20 mouse cellular contexts compared by ENCODE assay signal in genomic region chr5:122452194-122452593, GRCm38 (mm10). TPM values are rescaled to one million over a fixed set of nuclear protein-coding genes. Genes with fewer than 3 reads are reported as not detected.
A peak's percentile ranks its signal among the peaks of the same experiment; 100 is the strongest.
DNase-seq lines count a peak whose midpoint lies in the region; ATAC-seq and TF ChIP-seq lines count a peak whose summit lies in the region.
"Had no signal": no experiment of that assay in that cellular context is flagged by ENCODE, and none has a peak within 500 bp of the region (broad histone marks: within the 10 kb centered on the region; RNA-seq: fewer than 3 reads in every experiment).

No protein-coding gene starts in this region.

- peaks cover 39% of the 10 kb centered on the region for H3K36me3 ChIP-seq in heart, embryonic 11.5 days (ENCODE audit: control insufficient read depth, insufficient read depth, low read length)
- peaks cover 68% of the 10 kb centered on the region for H3K36me3 ChIP-seq in kidney, embryonic 15.5 days
- H3K36me3 ChIP-seq in CH12.LX (replicated peaks in 1 of 2; ENCODE audit: control insufficient read depth in 1 of 2, insufficient read depth in 1 of 2, low read length in 1 of 2) = peaks cover 46 to 88% of the 10 kb centered on the region in 2 experiments

- DNase-seq in heart, adult 11 months = no peak
- DNase-seq in kidney, postnatal 4 days = no peak
- DNase-seq in CH12.LX (ENCODE audit: extremely low read depth) = no peak
- DNase-seq in right cerebral cortex, postnatal 14 days = no peak
- DNase-seq: adrenal gland, adult 8-10 months; cerebellum, adult 9-10 months; gastrocnemius, postnatal 10 days; liver; lung, adult 2 months; retina, postnatal 1 day; right cerebral cortex, postnatal 4 days had no signal

- TF ChIP-seq EP300 in CH12.LX (IDR thresholded peaks at IDR 0.05; ENCODE audit: low read length) = no peak

- in situ Hi-C loops in CH12.LX (cut with MboI; ENCODE audit: low pct_ligation_motif_present, low pct_unique_long_range_greater_than_20kb, low sequenced_read_pairs) = no loop called here

- H3K4me3 ChIP-seq in heart, embryonic 11.5 days (ENCODE audit: low read depth, low read length) = no peak overlapping the region
- H3K4me3 ChIP-seq in kidney, embryonic 15.5 days (replicated peaks) = no peak overlapping the region
- no peak overlapping the region for H3K4me3 ChIP-seq in CH12.LX (replicated peaks in 1 of 3; ENCODE audit: low read depth in 2 of 3, low read length in 2 of 3, poor library complexity in 1 of 3)
- H3K4me3 ChIP-seq in cortical plate, adult 2 months (ENCODE audit: insufficient read depth, low read length) = no peak overlapping the region
- H3K4me3 ChIP-seq: forebrain, embryonic 12.5 days; midbrain, embryonic 10.5 days had no signal

- H3K79me2 ChIP-seq in CH12.LX (replicated peaks; ENCODE audit: control insufficient read depth, extremely low read depth, insufficient read depth, poor library complexity, severe bottlenecking) = no peaks in the 10 kb centered on the region

- WGBS in heart, embryonic 11.5 days (ENCODE audit: insufficient replicate concordance) = 70% methylated on average over 7 of the region's 7 CpGs
- WGBS in kidney, embryonic 15.5 days = 76% methylated on average over 7 of the region's 7 CpGs

- no peaks in the 10 kb centered on the region for H3K27me3 ChIP-seq in heart, embryonic 11.5 days (ENCODE audit: control insufficient read depth, insufficient read depth, low read length)
- no peaks in the 10 kb centered on the region for H3K27me3 ChIP-seq in kidney, embryonic 15.5 days
- no peaks in the 10 kb centered on the region for H3K27me3 ChIP-seq in CH12.LX (replicated peaks)
- H3K27me3 ChIP-seq: forebrain, embryonic 12.5 days; Patski had no signal

- TF ChIP-seq CTCF in CH12.LX (conservative IDR thresholded peaks at IDR 0.05 in 1 of 2, IDR thresholded peaks at IDR 0.05 in 1 of 2; ENCODE audit: low read depth in 2 of 2, low read length in 2 of 2) = no peak
- no peak for TF ChIP-seq CTCF in cortical plate, adult 2 months (IDR thresholded peaks at IDR 0.05; ENCODE audit: extremely low read depth, insufficient read depth, low read length)

- no peak for TF ChIP-seq RAD21 in CH12.LX (IDR thresholded peaks at IDR 0.05; ENCODE audit: low read depth, low read length)

- H3K4me1 ChIP-seq in heart, embryonic 11.5 days (ENCODE audit: control insufficient read depth, insufficient read depth, low read length) = 0 out of 2 replicates have a peak, but pooled peaks cover 7% of the 10 kb centered on the region
- H3K4me1 ChIP-seq in kidney, embryonic 15.5 days = no peaks in the 10 kb centered on the region
- no peaks in the 10 kb centered on the region for H3K4me1 ChIP-seq in CH12.LX (ENCODE audit: control insufficient read depth in 1 of 2, insufficient read depth in 2 of 2)
- peaks cover 3% of the 10 kb centered on the region for H3K4me1 ChIP-seq in cortical plate, adult 2 months (ENCODE audit: control insufficient read depth, insufficient read depth, low read length)
- H3K4me1 ChIP-seq: forebrain, embryonic 12.5 days had no signal

- no peaks in the 10 kb centered on the region for H3K9me3 ChIP-seq in heart, embryonic 11.5 days (replicated peaks; ENCODE audit: control insufficient read depth, low read length)
- no peaks in the 10 kb centered on the region for H3K9me3 ChIP-seq in kidney, embryonic 15.5 days (replicated peaks)
- no peaks in the 10 kb centered on the region for H3K9me3 ChIP-seq in CH12.LX (replicated peaks; ENCODE audit: low read length)
- H3K9me3 ChIP-seq: forebrain, embryonic 12.5 days; midbrain, embryonic 10.5 days had no signal

- H3K27ac ChIP-seq in heart, embryonic 11.5 days (ENCODE audit: low read depth, low read length) = peak overlapping the region; percentile 43; the same call in 1 of the 2 replicates
- peak overlapping the region; percentile 32; the same call in 1 of the 2 replicates for H3K27ac ChIP-seq in kidney, embryonic 15.5 days
- no peak overlapping the region for H3K27ac ChIP-seq in CH12.LX (ENCODE audit: insufficient read depth, low read depth)
- peak overlapping the region; percentile 26; the same call in 1 of the 2 replicates for H3K27ac ChIP-seq in cortical plate, adult 2 months (ENCODE audit: insufficient read depth, low read length)
- H3K27ac ChIP-seq: forebrain, embryonic 12.5 days; macrophage; midbrain, embryonic 10.5 days had no signal

- dilution Hi-C loops in CH12.LX (cut with MboI; ENCODE audit: extremely low pct_ligation_motif_present, extremely low pct_unique_long_range_greater_than_20kb, low sequenced_read_pairs) = no loop called here

- no peak; the same call in 1 of the 2 replicates for TF ChIP-seq POLR2A in CH12.LX (IDR thresholded peaks at IDR 0.05; ENCODE audit: low read depth, low read length)
- TF ChIP-seq POLR2A in cortical plate, adult 2 months (IDR thresholded peaks at IDR 0.05; ENCODE audit: extremely low read depth, insufficient read depth, low read length) = 0 out of 2 replicates have a peak, but pooled peaks have one; percentile 30

- no peak overlapping the region for H3K4me2 ChIP-seq in heart, embryonic 11.5 days
- H3K4me2 ChIP-seq in kidney, embryonic 15.5 days = no peak overlapping the region
- H3K4me2 ChIP-seq in CH12.LX (ENCODE audit: insufficient read depth, low read depth, poor library complexity, severe bottlenecking) = no peak overlapping the region
- H3K4me2 ChIP-seq: forebrain, embryonic 12.5 days had no signal

- H3K9ac ChIP-seq in heart, embryonic 11.5 days (ENCODE audit: low read depth, low read length) = no peak overlapping the region
- H3K9ac ChIP-seq in kidney, embryonic 15.5 days = no peak overlapping the region
- H3K9ac ChIP-seq in CH12.LX (ENCODE audit: insufficient read depth, low read depth) = no peak overlapping the region
- H3K9ac ChIP-seq: forebrain, embryonic 12.5 days had no signal

- no peak for ATAC-seq in heart, embryonic 11.5 days (replicated peaks; ENCODE audit: insufficient number of reproducible peaks, low FRiP score, low TSS enrichment)
- no peak for ATAC-seq in kidney, embryonic 15.5 days (replicated peaks; ENCODE audit: low FRiP score)
- ATAC-seq: hindbrain, embryonic 16.5 days; intestine, postnatal 0 days; Patski had no signal

TF ChIP-seq in CH12.LX, 34 proteins besides CTCF, POLR2A, EP300 and RAD21:
- TF ChIP-seq POLR2AphosphoS2 (IDR thresholded peaks at IDR 0.05; ENCODE audit: low read depth, low read length) (0 out of 2 replicates have a peak, but pooled peaks have one; percentile 4), MAFK (IDR thresholded peaks at IDR 0.05; ENCODE audit: insufficient replicate concordance, low read length) (no peak)

RNA-seq across cellular contexts. Expression of gene Anapc7, which starts 30.7 kb away (rescaled TPM):
- 20.9 and 22.1 TPM in 2 replicates for polyA plus RNA-seq in heart, embryonic 11.5 days (2014; fragmentation: Nextera tagmentation; extraction: Ambion mirVana)
- 44.4 and 46.9 TPM in 2 replicates for polyA plus RNA-seq in kidney, embryonic 15.5 days (2015; fragmentation: Nextera tagmentation; extraction: Ambion mirVana)
- 36.6 and 39.4 TPM in 2 replicates for total RNA-seq in CH12.LX (2012; rRNA removed)
- total RNA-seq in CH12.LX (2014; rRNA removed) = 21.3 and 21.9 TPM in 2 replicates
- 43.3 and 45.4 TPM in 2 replicates for polyA plus RNA-seq in CH12.LX (2012; ENCODE audit: insufficient read length, low read depth)
- polyA plus RNA-seq in cortical plate, adult 2 months (2012; rRNA removed) = 34.1 and 38.7 TPM in 2 replicates

RNA-seq across cellular contexts. Expression of gene Atp2a2, which starts 49.8 kb away (rescaled TPM):
- polyA plus RNA-seq in heart, embryonic 11.5 days (2014; fragmentation: Nextera tagmentation; extraction: Ambion mirVana) = 255 and 272 TPM in 2 replicates
- polyA plus RNA-seq in kidney, embryonic 15.5 days (2015; fragmentation: Nextera tagmentation; extraction: Ambion mirVana) = 37.3 and 37.8 TPM in 2 replicates
- 80.9 and 123 TPM in 2 replicates for total RNA-seq in CH12.LX (2012; rRNA removed)
- 59.5 and 61.6 TPM in 2 replicates for total RNA-seq in CH12.LX (2014; rRNA removed)
- 158 and 159 TPM in 2 replicates for polyA plus RNA-seq in CH12.LX (2012; ENCODE audit: insufficient read length, low read depth)
- polyA plus RNA-seq in cortical plate, adult 2 months (2012; rRNA removed) = 354 and 358 TPM in 2 replicates
